Mouse (Mus musculus): ENCODE measurements around the gene Wfdc8. TPM values are rescaled to one million over a fixed set of nuclear protein-coding genes. Genes with fewer than 3 reads are reported as not detected.

Gene Wfdc8
- total RNA-seq, 2 experiments from 2014 or later: not detected

GRCm38 (mm10) chr2:164562391-164563188 is 50.8 kb downstream of the Wfdc8 start, which contains the start of gene Wfdc2:
Gene Wfdc2 (plus strand): TSS chr2:164562413.
- DNase-seq: no peak

- DNase-seq: no peak
Measured at GRCm38 (mm10) chr2:164560106-164560505, 53.3 kb downstream of the Wfdc8 start.

GRCm38 (mm10) chr2:164558991-164559645 is 54.3 kb downstream of the Wfdc8 start:
- no peak for DNase-seq

- DNase-seq: no peak
Measured at GRCm38 (mm10) chr2:164558426-164558825, 55.0 kb downstream of the Wfdc8 start.

- no peak for DNase-seq
Measured at GRCm38 (mm10) chr2:164551502-164551901, 61.9 kb downstream of the Wfdc8 start.

GRCm38 (mm10) chr2:164550895-164551269 is 62.5 kb downstream of the Wfdc8 start:
- DNase-seq: no peak

GRCm38 (mm10) chr2:164549963-164550894 is 63.2 kb downstream of the Wfdc8 start:
- DNase-seq: no peak

- no peak for DNase-seq
Measured at GRCm38 (mm10) chr2:164549338-164549737, 64.1 kb downstream of the Wfdc8 start.

Other genes with a start within 250 kb of the Wfdc8 start
- under 1 TPM; 0.41 to 0.83 TPM for gene Slpi, start 224.5 kb downstream of the Wfdc8 start, total RNA-seq (2021)
- gene Rbpjl, start 210.5 kb downstream of the Wfdc8 start, total RNA-seq (2021): not detected
- 1 to 10 TPM; 1.8 TPM for gene Matn4, start 208.5 kb downstream of the Wfdc8 start, total RNA-seq (2021)
- 10 to 100 TPM; 22.1 to 25.8 TPM for gene Sdc4, start 169.7 kb downstream of the Wfdc8 start, total RNA-seq (2021)
- gene Sys1, start 156.7 kb downstream of the Wfdc8 start, total RNA-seq (2021): 10 to 100 TPM; 20.2 to 23.1 TPM
- gene Gm20458, start 152.7 kb downstream of the Wfdc8 start, total RNA-seq (2021): 1 to 10 TPM; 2.5 to 4.3 TPM
- not detected for gene Trp53tg5, start 139.9 kb downstream of the Wfdc8 start, total RNA-seq (2021)
- gene Dbndd2, start 127.5 kb downstream of the Wfdc8 start, total RNA-seq (2021): 10 to 100 TPM; 19.2 to 21.2 TPM
- 10 to 100 TPM; 61.8 to 64.1 TPM for gene Pigt, start 116.1 kb downstream of the Wfdc8 start, total RNA-seq (2021)
- under 1 TPM; 0.55 to 0.77 TPM for gene Wfdc2, start 51.2 kb downstream of the Wfdc8 start, total RNA-seq (2021)
- gene Spint3, start 40.2 kb downstream of the Wfdc8 start, total RNA-seq (2021): not detected
- gene Wfdc6a, start 28.2 kb downstream of the Wfdc8 start, total RNA-seq (2021): not detected
- not detected for gene Eppin, start 20.0 kb downstream of the Wfdc8 start, total RNA-seq (2021)
- not detected for gene Wfdc6b, start 104 bp downstream of the Wfdc8 start, total RNA-seq (2021)
- gene Wfdc16, start 25.2 kb upstream of the Wfdc8 start, total RNA-seq (2021): not detected
- gene Wfdc10, start 42.4 kb upstream of the Wfdc8 start, total RNA-seq (2021): not detected
- gene Wfdc9, start 43.0 kb upstream of the Wfdc8 start, total RNA-seq (2021): not detected
- not detected for gene Wfdc11, start 60.5 kb upstream of the Wfdc8 start, total RNA-seq (2021)
- gene Wfdc13, start 71.5 kb upstream of the Wfdc8 start, total RNA-seq (2021): not detected
- gene Spint4, start 84.9 kb upstream of the Wfdc8 start, total RNA-seq (2021): not detected
- gene Spint5, start 101.7 kb upstream of the Wfdc8 start, total RNA-seq (2021): not detected
- under 1 TPM; 0.26 to 0.27 TPM for gene Wfdc3, start 132.3 kb upstream of the Wfdc8 start, total RNA-seq (2021)
- gene Dnttip1, start 132.4 kb upstream of the Wfdc8 start, total RNA-seq (2021): 10 to 100 TPM; 41.2 to 42.0 TPM
- gene Ube2c, start 156.3 kb upstream of the Wfdc8 start, total RNA-seq (2021): 100 to 1,000 TPM; 130 to 144 TPM
- 10 to 100 TPM in 1 of 2 experiments, not detected in 1; 10.8 TPM for gene Tnnc2, start 166.3 kb upstream of the Wfdc8 start, total RNA-seq (2021)
- 10 to 100 TPM; 22.9 to 24.1 TPM for gene Snx21, start 172.2 kb upstream of the Wfdc8 start, total RNA-seq (2021)
- 10 to 100 TPM; 13.1 to 13.5 TPM for gene Acot8, start 191.3 kb upstream of the Wfdc8 start, total RNA-seq (2021)
- gene Zswim3, start 191.5 kb upstream of the Wfdc8 start, total RNA-seq (2021): 1 to 10 TPM; 1.8 to 2.3 TPM
- gene Zswim1, start 209.1 kb upstream of the Wfdc8 start, total RNA-seq (2021): 1 to 10 TPM; 5.0 to 5.8 TPM
- 1 to 10 TPM in 1 of 2 experiments, under 1 TPM in 1; 0.92 to 1.9 TPM for gene Spata25, start 214.9 kb upstream of the Wfdc8 start, total RNA-seq (2021)
- gene Ctsa, start 219.2 kb upstream of the Wfdc8 start, total RNA-seq (2021): 100 to 1,000 TPM; 101 to 104 TPM
- gene Neurl2, start 219.8 kb upstream of the Wfdc8 start, total RNA-seq (2021): 10 to 100 TPM; 33.3 to 34.0 TPM
- gene Pltp, start 244.1 kb upstream of the Wfdc8 start, total RNA-seq (2021): 10 to 100 TPM; 13.2 to 20.5 TPM